Mouse (Mus musculus): ENCODE data around the gene Ankrd37.

- TF ChIP-seq CTCF (IDR thresholded peaks at IDR 0.05; ENCODE audit: low read depth, low read length), result no peak
- no peak for TF ChIP-seq GATA1 (IDR thresholded peaks at IDR 0.05; ENCODE audit: borderline replicate concordance, low read length)
- TF ChIP-seq POLR2AphosphoS5 (IDR thresholded peaks at IDR 0.05; ENCODE audit: insufficient replicate concordance, low read depth, low read length), result no peak
- TF ChIP-seq GATA2 (IDR thresholded peaks at IDR 0.05; ENCODE audit: borderline replicate concordance, low read depth, low read length), result no peak
These were observed 9.9 kb downstream of the Ankrd37 start for GRCm38 (mm10) chr8:45995576-45995975.
